Mouse (Mus musculus): ENCODE measurements around the gene Ces1a.

DNA sequence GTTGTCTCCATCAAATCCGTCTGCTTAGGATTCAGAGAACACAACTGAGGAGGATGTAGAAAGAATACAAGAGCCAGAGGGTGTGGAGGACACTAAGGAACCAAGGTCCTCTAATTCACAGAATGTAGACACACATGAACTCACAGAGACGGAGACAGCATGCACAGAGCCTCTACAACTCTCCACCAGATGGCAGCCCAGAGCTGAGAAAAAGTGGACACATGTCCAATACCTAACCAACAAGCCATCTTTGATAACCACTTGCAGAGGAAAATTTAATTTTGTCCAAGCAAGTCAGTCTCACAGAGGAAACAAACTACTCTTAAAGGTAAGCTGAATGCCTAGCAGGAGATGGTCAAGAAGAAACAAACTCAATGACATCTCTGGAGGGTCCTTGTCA is 11.2 kb upstream of the Ces1a start:
- TF ChIP-seq CTCF (IDR thresholded peaks at IDR 0.05; ENCODE audit: low read depth, low read length) (peak; percentile 66), POLR2A (IDR thresholded peaks at IDR 0.05; ENCODE audit: extremely low read depth, insufficient read depth, low read length) (no peak)

Measured in liver, adult 2 months (tissue).